Mouse (Mus musculus): ENCODE measurements at regions not wholly inside any gene's neighbourhood (a gene's known extent, or its start where the extent isn't known, plus 50 kb on each side); places are given as distances from the start of the nearest gene placed in this dataset.
A peak's percentile ranks its signal among the peaks of the same experiment; 100 is the strongest.

- no peak for DNase-seq
Observed at GRCm38 (mm10) chr14:46225851-46226608, 153.2 kb upstream of the Gm15217 start.

GRCm38 (mm10) chr14:46234040-46234439 is 145.2 kb upstream of the Gm15217 start:
- DNase-seq: no peak

DNA sequence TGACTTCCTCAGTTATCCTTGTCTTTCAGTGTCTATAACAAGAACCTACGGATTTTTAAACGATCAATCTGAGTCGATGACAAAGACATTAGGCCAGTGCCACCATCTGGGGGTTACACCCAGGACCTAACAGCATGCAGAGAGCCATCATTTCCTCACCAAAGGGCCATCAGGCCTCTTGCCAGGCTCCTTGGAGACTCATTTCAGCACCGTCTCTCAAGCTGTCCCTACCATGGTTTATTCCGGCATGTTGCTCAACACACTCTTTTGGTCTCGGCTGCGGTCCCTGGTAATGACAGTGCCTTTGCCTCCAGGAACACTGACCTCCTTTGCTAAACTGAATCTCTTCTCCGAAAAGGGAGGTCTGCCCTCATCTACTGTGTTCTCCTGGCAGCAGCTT is 144.4 kb upstream of the Gm15217 start:
- DNase-seq: no peak

GRCm38 (mm10) chr14:46240046-46240800 is 139.0 kb upstream of the Gm15217 start:
- peak; percentile 16 for DNase-seq

GRCm38 (mm10) chr14:46240896-46241295 is 138.3 kb upstream of the Gm15217 start:
- DNase-seq: no peak

DNA sequence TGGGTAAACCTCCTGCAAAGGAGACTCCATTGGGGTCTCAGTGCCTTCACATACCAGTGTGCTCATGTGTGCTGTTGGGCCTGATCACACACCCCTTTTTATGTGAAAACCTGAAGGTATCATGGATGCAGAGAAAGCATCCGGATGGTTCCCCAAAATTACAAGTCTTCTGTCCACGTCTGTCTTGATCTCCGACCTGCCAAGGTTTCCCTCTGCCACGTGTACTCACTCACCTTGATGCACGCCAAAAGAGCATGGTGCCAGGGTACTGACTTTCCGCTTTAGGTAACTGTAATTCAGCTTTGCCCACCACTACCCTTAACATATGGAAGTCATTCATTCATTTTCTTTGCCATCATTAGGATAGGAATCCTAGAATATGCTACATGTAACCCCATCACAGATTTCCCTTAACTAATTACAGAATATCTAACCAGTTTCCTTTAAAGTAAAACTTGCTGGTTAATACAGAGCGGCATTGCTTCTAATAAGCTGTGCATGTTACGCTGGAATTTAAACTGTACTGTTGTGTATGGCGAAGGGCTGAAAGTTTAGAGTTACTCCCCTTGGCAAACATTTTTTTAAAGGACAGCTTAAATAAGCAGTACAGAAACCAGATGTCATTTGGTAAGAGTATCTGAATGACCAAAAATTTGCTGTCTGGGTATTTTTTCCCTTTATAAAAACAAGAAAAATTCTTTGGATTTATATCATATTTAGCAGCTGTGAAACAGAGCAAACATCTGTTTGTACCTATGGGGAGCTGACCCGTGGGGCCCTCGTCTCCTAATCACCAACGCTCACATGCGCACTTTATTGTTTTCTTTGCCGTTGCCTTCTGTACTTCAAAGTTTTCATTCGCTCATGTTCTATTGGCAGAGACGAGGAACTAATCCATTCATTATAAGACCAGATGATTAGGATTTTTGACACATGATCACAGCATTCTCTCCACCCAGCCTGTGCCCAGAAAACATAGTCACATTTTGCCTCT is 131.4 kb upstream of the Gm15217 start:
- DNase-seq: no peak

GRCm38 (mm10) chr14:46249141-46249540 is 130.1 kb upstream of the Gm15217 start:
- no peak for DNase-seq

- no peak for DNase-seq
Observed at GRCm38 (mm10) chr14:46255261-46255660, 124.0 kb upstream of the Gm15217 start.

- no peak for DNase-seq
Observed at GRCm38 (mm10) chr14:46256336-46256735, 122.9 kb upstream of the Gm15217 start.

DNA sequence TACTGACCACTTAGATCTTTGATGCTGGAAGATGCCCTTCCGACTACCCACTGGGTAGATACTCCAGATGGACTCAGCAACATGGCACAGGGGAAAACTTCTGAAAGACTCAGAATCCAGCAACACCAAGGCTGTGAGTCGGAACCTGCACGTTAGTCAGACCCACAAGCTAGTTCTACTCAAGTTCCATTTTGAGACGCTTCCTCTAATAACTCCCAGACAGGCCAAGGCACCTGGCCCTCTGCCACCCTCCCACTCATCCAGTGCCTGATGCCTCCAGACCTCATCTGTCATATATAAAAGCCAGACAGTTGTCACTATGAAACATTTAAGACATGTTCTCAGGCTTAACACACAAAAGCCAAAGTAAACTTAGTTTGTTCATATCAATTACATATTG is 121.9 kb upstream of the Gm15217 start:
- DNase-seq: no peak

DNA sequence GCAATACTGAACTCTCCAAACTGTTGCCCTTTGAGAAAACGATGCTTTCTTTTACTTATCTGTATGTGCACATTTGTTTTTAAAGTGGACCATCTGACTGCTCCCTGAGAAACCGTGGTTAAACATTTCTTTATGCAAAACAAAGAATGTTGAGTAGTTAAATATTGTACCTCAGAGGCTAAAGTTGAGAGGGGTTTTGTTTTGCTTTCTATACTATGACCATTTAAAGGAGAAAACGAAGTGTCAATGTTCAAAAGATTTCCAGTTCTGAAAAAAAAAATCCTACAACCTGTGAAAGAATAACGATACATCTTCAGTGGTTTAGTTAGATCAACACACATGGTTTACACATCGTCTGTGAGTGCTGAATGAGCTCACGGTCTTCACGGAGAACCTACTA is 120.7 kb upstream of the Gm15217 start:
- DNase-seq: no peak

DNA sequence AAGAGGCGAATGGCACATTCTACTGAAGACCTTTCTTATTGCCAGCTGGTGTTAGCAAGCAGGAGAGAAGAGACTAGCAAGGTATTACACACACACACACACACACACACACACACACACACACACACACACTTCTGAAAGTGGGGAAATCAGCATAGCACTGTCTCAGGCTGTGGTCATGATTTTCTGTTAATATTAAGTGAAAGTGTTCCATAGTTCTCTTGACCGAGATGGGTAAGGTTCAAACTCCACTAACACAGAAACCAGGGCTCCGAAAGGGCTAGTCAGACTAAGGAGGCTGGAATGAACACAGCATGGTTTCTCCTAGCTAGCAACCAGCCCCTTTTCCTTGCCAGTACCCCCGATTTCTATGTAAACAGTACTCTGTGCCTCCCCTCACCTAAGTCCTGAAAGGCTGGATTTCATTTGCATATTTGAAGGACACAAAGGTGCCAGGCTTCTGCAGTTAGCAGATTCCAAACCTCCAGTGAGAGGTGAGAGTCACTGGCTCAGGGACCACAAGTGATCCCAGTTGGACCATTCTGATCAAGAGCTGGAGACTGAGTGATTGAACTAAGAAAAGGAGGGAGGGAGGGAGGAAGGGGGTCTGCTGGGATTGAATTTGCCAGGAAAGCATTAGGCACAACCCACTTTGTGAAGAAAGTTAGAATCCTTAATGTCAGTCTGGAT is 118.8 kb upstream of the Gm15217 start:
- DNase-seq: peak; percentile 73

DNA sequence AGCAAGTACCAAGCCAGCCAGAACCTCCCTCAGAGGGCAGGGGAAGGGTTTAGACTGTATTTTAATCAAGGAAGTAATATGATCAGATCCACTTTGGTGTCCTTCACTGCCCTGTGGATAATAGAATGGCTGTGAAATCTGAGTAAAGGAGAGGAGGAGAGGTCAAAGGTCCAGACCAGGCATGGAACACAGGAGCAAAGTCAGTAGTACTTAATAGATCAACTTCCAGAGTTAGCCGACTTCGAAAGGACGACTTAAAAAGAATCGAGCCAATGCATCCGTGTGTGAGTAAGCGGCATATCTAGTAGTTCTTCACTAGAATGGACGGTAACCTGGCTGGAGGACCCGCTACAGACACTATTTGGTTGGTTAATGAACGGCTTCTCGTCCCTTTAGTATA is 103.8 kb upstream of the Gm15217 start:
- peak; percentile 19 for DNase-seq

GRCm38 (mm10) chr14:46276926-46277831 is 102.0 kb upstream of the Gm15217 start:
- peak; percentile 10 for DNase-seq

GRCm38 (mm10) chr14:46277832-46278611 is 101.2 kb upstream of the Gm15217 start:
- DNase-seq: peak; percentile 66

GRCm38 (mm10) chr14:46292398-46292797 is 86.8 kb upstream of the Gm15217 start:
- no peak for DNase-seq

DNA sequence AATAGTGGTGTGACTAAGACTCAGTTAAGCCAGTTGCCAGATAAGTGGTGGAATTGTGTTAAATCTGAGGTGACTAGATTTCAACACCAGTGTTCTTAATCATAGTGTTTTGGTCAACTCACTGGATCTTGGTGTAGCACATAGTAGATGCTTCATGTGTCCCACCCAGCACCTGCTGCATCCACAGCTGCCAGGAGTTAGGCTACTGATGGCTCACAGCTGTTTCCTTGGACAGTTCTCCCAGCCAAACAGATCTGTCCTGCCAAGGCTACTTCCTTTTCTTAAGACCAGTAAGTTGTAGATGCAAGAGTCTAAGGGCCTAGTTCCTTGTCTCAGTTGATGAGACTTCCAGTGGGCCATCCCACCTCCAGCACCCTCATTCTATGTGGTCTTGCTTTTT is 82.9 kb upstream of the Gm15217 start:
- DNase-seq: no peak

GRCm38 (mm10) chr14:46300546-46300945 is 78.7 kb upstream of the Gm15217 start:
- DNase-seq: no peak

DNA sequence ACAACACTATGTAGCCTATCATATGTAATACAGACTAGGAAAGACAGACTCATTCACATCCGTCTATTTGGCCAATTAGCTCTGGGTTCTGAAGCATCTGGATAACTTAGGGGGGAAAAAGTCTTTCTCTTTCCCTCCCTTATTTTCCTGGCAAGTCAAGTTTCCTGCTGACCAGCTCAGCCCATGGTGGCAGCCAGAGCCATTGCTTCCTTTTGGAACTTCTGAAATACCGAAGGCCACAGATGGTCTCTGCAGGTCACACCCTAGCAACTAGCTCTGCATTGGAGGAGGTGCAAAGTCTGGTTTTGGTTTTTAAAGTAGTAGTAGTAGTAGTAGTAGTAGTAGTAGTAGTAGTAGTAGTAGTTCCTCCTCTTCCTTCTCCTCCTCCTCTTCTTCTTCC is 76.6 kb upstream of the Gm15217 start:
- no peak for DNase-seq

DNA sequence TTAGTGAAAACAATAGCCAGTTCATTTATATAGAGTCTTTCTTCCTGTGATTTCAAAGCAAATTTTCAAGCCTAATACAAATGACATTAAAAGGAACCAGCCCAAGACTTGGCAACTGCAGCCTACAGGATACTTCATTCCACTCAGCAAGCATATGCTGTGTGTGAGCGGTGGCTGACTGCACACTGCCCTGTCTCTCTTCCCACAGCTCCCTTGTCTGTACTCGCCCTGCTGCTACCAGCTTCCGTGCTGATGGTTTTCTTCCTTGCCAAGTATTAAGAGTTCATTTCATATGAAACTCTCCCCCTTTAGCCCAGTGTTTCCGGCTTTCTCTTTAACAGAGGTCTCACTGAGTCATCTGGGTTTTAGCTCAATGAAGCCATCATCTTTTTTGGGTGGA is 73.9 kb upstream of the Gm15217 start:
- DNase-seq: no peak

DNA sequence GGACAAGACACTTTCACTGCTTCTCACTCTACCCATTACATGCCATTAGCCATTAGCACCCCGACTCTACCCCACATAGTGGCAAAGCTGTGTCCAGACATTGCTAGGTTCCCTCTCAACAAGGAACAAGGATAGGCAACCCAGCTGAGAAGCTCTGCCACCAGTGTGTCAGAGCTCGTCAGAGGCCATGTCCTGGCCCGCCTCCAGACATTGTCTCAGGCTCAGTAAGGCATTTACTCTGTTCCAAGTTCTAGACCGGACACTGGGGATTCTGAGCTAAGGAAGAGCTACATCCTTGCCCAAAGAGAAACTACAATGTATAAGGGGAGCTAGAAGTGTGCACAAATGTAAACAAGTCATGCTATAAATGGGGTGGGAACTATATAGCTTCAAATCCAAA is 66.2 kb upstream of the Gm15217 start:
- DNase-seq: no peak
